20 mouse cellular contexts compared by ENCODE assay signal in the genomic region with DNA sequence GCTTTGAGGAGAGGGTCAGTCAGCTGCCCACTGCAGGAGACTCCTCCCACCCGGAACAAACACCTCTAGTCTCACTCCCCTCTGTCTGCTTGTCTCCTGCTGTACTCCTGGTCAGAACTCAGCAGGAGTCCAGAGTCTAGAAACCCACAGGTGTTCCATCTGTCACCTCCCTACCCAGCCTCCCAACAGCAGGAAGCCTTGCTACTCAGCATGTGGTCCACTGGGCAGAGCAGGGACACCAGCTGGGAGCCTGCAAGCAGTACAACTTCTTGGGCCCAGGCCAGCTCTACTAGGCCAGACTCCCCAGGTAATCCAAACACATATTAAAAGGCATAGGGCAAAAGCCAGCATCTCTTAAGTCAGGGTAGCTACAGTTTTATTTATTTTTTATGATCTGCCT. TPM values are rescaled to one million over a fixed set of nuclear protein-coding genes. Genes with fewer than 3 reads are reported as not detected.
DNase-seq lines count a peak whose midpoint lies in the region; ATAC-seq lines count a peak whose summit lies in the region.
"Had no signal": no experiment of that assay in that cellular context is flagged by ENCODE, and none has a peak within 500 bp of the region (broad histone marks: within the 10 kb centered on the region; RNA-seq: fewer than 3 reads in every experiment).

No protein-coding gene starts in this region.

- H3K36me3 ChIP-seq in kidney, embryonic 14.5 days (ENCODE audit: control insufficient read depth, insufficient read depth, low read length) = no peaks in the 10 kb centered on the region
- H3K36me3 ChIP-seq: limb, embryonic 15.5 days; midbrain, embryonic 12.5 days; stomach, embryonic 15.5 days had no signal

- H3K9ac ChIP-seq in kidney, embryonic 14.5 days (ENCODE audit: low read depth, low read length) = no peak overlapping the region
- H3K9ac ChIP-seq: hindbrain, embryonic 14.5 days; limb, embryonic 15.5 days; liver, embryonic 14.5 days; lung, embryonic 14.5 days; midbrain, embryonic 12.5 days; stomach, embryonic 15.5 days had no signal

- no peaks in the 10 kb centered on the region for H3K9me3 ChIP-seq in kidney, embryonic 14.5 days (ENCODE audit: control insufficient read depth, low read length)
- H3K9me3 ChIP-seq: limb, embryonic 15.5 days; midbrain, embryonic 12.5 days; stomach, embryonic 15.5 days had no signal

- no peak for ATAC-seq in kidney, embryonic 14.5 days (ENCODE audit: low FRiP score, low TSS enrichment)
- no peak for ATAC-seq in erythroblast, adult 5-6 weeks (replicated peaks; ENCODE audit: low FRiP score, poor library complexity, severe bottlenecking)
- ATAC-seq: CD4-positive, CD25-positive, alpha-beta regulatory T cell, adult 4 months; inflammation-experienced regulatory T-cells, adult 6 months had no signal

- H3K4me3 ChIP-seq in kidney, embryonic 14.5 days (ENCODE audit: low read length) = no peak overlapping the region
- H3K4me3 ChIP-seq: limb, embryonic 15.5 days; midbrain, embryonic 12.5 days; stomach, embryonic 15.5 days had no signal

- H3K4me1 ChIP-seq in kidney, embryonic 14.5 days (ENCODE audit: control insufficient read depth, insufficient read depth, low read length) = peaks cover 9% of the 10 kb centered on the region; the same call in 1 of the 2 replicates
- H3K4me1 ChIP-seq: stomach, embryonic 15.5 days had no signal

- WGBS in kidney, embryonic 14.5 days = 4% methylated on average over 1 of the region's 1 CpGs

- H3K4me2 ChIP-seq in kidney, embryonic 14.5 days (replicated peaks; ENCODE audit: low read depth, low read length) = no peak overlapping the region
- H3K4me2 ChIP-seq: hindbrain, embryonic 14.5 days; limb, embryonic 15.5 days; lung, embryonic 14.5 days; midbrain, embryonic 12.5 days; stomach, embryonic 15.5 days had no signal

- peak; percentile 32 for DNase-seq in cerebellum, adult 9-11 months
- DNase-seq in cerebellum, adult 11 months = no peak
- peak; percentile 61 for DNase-seq in kidney, adult 9 months
- DNase-seq in kidney, postnatal 10 days = peak; percentile 69
- peak; percentile 26 for DNase-seq in yolk sac, embryonic 10.5 days (ENCODE audit: low spot score)
- DNase-seq in thymus, postnatal 4 days = no peak
- DNase-seq: adrenal gland, postnatal 25 days; gastrocnemius, postnatal 25 days; lung, embryonic 14.5 days; thymus, adult 18-20 months had no signal

- H3K27ac ChIP-seq in kidney, embryonic 14.5 days (ENCODE audit: low read depth, low read length) = no peak overlapping the region
- H3K27ac ChIP-seq: hindbrain, embryonic 14.5 days; limb, embryonic 15.5 days; liver, embryonic 14.5 days; midbrain, embryonic 12.5 days; stomach, embryonic 15.5 days had no signal

- no peaks in the 10 kb centered on the region for H3K27me3 ChIP-seq in kidney, embryonic 14.5 days (ENCODE audit: control insufficient read depth, insufficient read depth, low read length)
- H3K27me3 ChIP-seq: limb, embryonic 15.5 days; stomach, embryonic 15.5 days had no signal

RNA-seq across cellular contexts. Expression of a gene that starts 3.7 kb away (rescaled TPM):
- polyA plus RNA-seq in kidney, embryonic 14.5 days (2014; fragmentation: Nextera tagmentation; extraction: Ambion mirVana) = 3.8 and 7.2 TPM in 2 replicates
- not detected in 2 replicates for total RNA-seq in erythroblast, adult 5-6 weeks (2015; ENCODE audit: low replicate concordance)
- not detected in 2 replicates for total RNA-seq in erythroblast, adult 5-6 weeks (2017; ENCODE audit: low replicate concordance)
- total RNA-seq: neutrophil, adult 5-6 weeks had no signal
- polyA plus RNA-seq: CD4-positive, CD25-positive, alpha-beta regulatory T cell, adult 4 months; inflammation-experienced regulatory T-cells, adult 6 months had no signal

RNA-seq across cellular contexts. Expression of a gene that starts 30.8 kb away (rescaled TPM):
- polyA plus RNA-seq in kidney, embryonic 14.5 days (2014; fragmentation: Nextera tagmentation; extraction: Ambion mirVana) = 7.0 and 10.0 TPM in 2 replicates
- total RNA-seq in erythroblast, adult 5-6 weeks (2015; ENCODE audit: low replicate concordance) = not detected in 2 replicates
- not detected in 2 replicates for total RNA-seq in erythroblast, adult 5-6 weeks (2017; ENCODE audit: low replicate concordance)

Comparison
In these comparisons a context has a peak if more than half of its experiments do, and no peak if none do; other contexts are left out.
1. DNase-seq: peak in cerebellum, adult 9-11 months (single experiment), kidney, adult 9 months (single experiment), kidney, postnatal 10 days (single experiment) and yolk sac, embryonic 10.5 days (single experiment); none in cerebellum, adult 11 months (single experiment) and thymus, postnatal 4 days (single experiment).